In genomic region chr5:114639645-114639957, GRCm38 (mm10) we compare ENCODE assay signal across 8 mouse cellular contexts. TPM values are rescaled to one million over a fixed set of nuclear protein-coding genes. Genes with fewer than 3 reads are reported as not detected.
DNase-seq lines count a peak whose midpoint lies in the region; ATAC-seq and TF ChIP-seq lines count a peak whose summit lies in the region.

No protein-coding gene starts in this region.

- no peaks in the 10 kb centered on the region for H3K27me3 ChIP-seq in kidney, postnatal 0 days (ENCODE audit: insufficient read depth, low read length)
- peaks cover 67% of the 10 kb centered on the region for H3K27me3 ChIP-seq in forebrain, embryonic 10.5 days (ENCODE audit: poor library complexity, severe bottlenecking)
- H3K27me3 ChIP-seq in intestine, embryonic 16.5 days (replicated peaks; ENCODE audit: control insufficient read depth, insufficient read depth, low read length) = peaks cover 4% of the 10 kb centered on the region; the same call in 1 of the 2 replicates
- peaks cover 15% of the 10 kb centered on the region; the same call in 1 of the 2 replicates for H3K27me3 ChIP-seq in neural tube, embryonic 13.5 days

- no peaks in the 10 kb centered on the region; the same call in 1 of the 2 replicates for H3K4me1 ChIP-seq in kidney, postnatal 0 days (replicated peaks; ENCODE audit: insufficient read depth, low read length)
- H3K4me1 ChIP-seq in forebrain, embryonic 10.5 days = peaks cover 16% of the 10 kb centered on the region
- H3K4me1 ChIP-seq in intestine, embryonic 16.5 days (ENCODE audit: control insufficient read depth, insufficient read depth, low read length) = peaks cover 8% of the 10 kb centered on the region; the same call in 1 of the 2 replicates
- H3K4me1 ChIP-seq in neural tube, embryonic 13.5 days (replicated peaks) = peaks cover 13% of the 10 kb centered on the region

- no peak overlapping the region for H3K27ac ChIP-seq in kidney, postnatal 0 days
- H3K27ac ChIP-seq in forebrain, embryonic 10.5 days = no peak overlapping the region
- H3K27ac ChIP-seq in intestine, embryonic 16.5 days (ENCODE audit: low read length) = no peak overlapping the region
- H3K27ac ChIP-seq in neural tube, embryonic 13.5 days (replicated peaks) = no peak overlapping the region

- no peak overlapping the region for H3K9ac ChIP-seq in kidney, postnatal 0 days (ENCODE audit: low read depth, low read length)
- no peak overlapping the region for H3K9ac ChIP-seq in intestine, embryonic 16.5 days (ENCODE audit: low read depth, low read length)
- no peak overlapping the region for H3K9ac ChIP-seq in neural tube, embryonic 13.5 days

- DNase-seq in kidney, postnatal 0 days (ENCODE audit: low spot score) = no peak
- DNase-seq in kidney, adult 9 months = no peak
- no peak for DNase-seq in forebrain, embryonic 10.5 days (ENCODE audit: extremely low spot score, low spot score)
- no peak for DNase-seq in adrenal gland, adult 18-20 months (ENCODE audit: low spot score in 2 of 2)
- no peak for DNase-seq in layer of hippocampus, adult 9-11 months
- no peak for DNase-seq in urinary bladder, postnatal 10 days (ENCODE audit: low spot score)

- no peaks in the 10 kb centered on the region for H3K36me3 ChIP-seq in kidney, postnatal 0 days (ENCODE audit: insufficient read depth, low read length)
- H3K36me3 ChIP-seq in forebrain, embryonic 10.5 days (replicated peaks) = no peaks in the 10 kb centered on the region
- no peaks in the 10 kb centered on the region for H3K36me3 ChIP-seq in intestine, embryonic 16.5 days (ENCODE audit: control insufficient read depth, insufficient read depth, low read length)
- no peaks in the 10 kb centered on the region for H3K36me3 ChIP-seq in neural tube, embryonic 13.5 days

- H3K9me3 ChIP-seq in kidney, postnatal 0 days (replicated peaks; ENCODE audit: low read length) = no peaks in the 10 kb centered on the region
- no peaks in the 10 kb centered on the region for H3K9me3 ChIP-seq in forebrain, embryonic 10.5 days
- H3K9me3 ChIP-seq in intestine, embryonic 16.5 days (ENCODE audit: control insufficient read depth, low read length) = no peaks in the 10 kb centered on the region
- no peaks in the 10 kb centered on the region for H3K9me3 ChIP-seq in neural tube, embryonic 13.5 days

- ATAC-seq in kidney, postnatal 0 days (replicated peaks; ENCODE audit: low FRiP score, low read depth) = no peak
- ATAC-seq in intestine, embryonic 16.5 days = no peak; the same call in 1 of the 2 replicates
- 0 out of 2 replicates have a peak, but pooled peaks have one; percentile 9 for ATAC-seq in neural tube, embryonic 13.5 days (ENCODE audit: low read depth)

- no peak overlapping the region for H3K4me3 ChIP-seq in kidney, postnatal 0 days (replicated peaks; ENCODE audit: low read depth, low read length)
- H3K4me3 ChIP-seq in forebrain, embryonic 10.5 days = peak overlapping the region; percentile 31
- H3K4me3 ChIP-seq in intestine, embryonic 16.5 days (ENCODE audit: low read length) = no peak overlapping the region
- H3K4me3 ChIP-seq in neural tube, embryonic 13.5 days = no peak overlapping the region

- H3K4me2 ChIP-seq in kidney, postnatal 0 days (ENCODE audit: low read length) = peak overlapping the region; percentile 27
- H3K4me2 ChIP-seq in intestine, embryonic 16.5 days (ENCODE audit: low read depth, low read length) = peak overlapping the region; percentile 52
- H3K4me2 ChIP-seq in neural tube, embryonic 13.5 days = peak overlapping the region; percentile 48

- TF ChIP-seq CTCF in kidney, postnatal 0 days (IDR thresholded peaks at IDR 0.05; ENCODE audit: low read depth) = no peak

- 18% methylated on average over 7 of the region's 7 CpGs for WGBS in kidney, postnatal 0 days
- 28% methylated on average over 7 of the region's 7 CpGs for WGBS in forebrain, embryonic 10.5 days
- WGBS in intestine, embryonic 16.5 days = 21% methylated on average over 7 of the region's 7 CpGs
- 30% methylated on average over 7 of the region's 7 CpGs for WGBS in neural tube, embryonic 13.5 days

RNA-seq across cellular contexts. Expression of gene Trpv4, which starts 18.6 kb away (rescaled TPM):
- 31.3 and 35.6 TPM in 2 replicates for polyA plus RNA-seq in kidney, postnatal 0 days (2015; fragmentation: Nextera tagmentation; extraction: Ambion mirVana)
- polyA plus RNA-seq in forebrain, embryonic 10.5 days (2016; fragmentation: Nextera tagmentation; extraction: Ambion mirVana) = 0.17 and 0.31 TPM in 2 replicates
- 0.73 and 0.93 TPM in 2 replicates for polyA plus RNA-seq in intestine, embryonic 16.5 days (2015; fragmentation: Nextera tagmentation; extraction: Ambion mirVana)
- polyA plus RNA-seq in neural tube, embryonic 13.5 days (2015; fragmentation: Nextera tagmentation; extraction: Ambion mirVana) = 0.81 and 1.5 TPM in 2 replicates
- 1 to 10 TPM; 3.0 to 4.6 TPM for total RNA-seq in adrenal gland, adult 18-20 months (2021)

RNA-seq across cellular contexts. Expression of gene Gltp, which starts 51.2 kb away (rescaled TPM):
- polyA plus RNA-seq in kidney, postnatal 0 days (2015; fragmentation: Nextera tagmentation; extraction: Ambion mirVana) = 65.0 and 70.3 TPM in 2 replicates
- polyA plus RNA-seq in forebrain, embryonic 10.5 days (2016; fragmentation: Nextera tagmentation; extraction: Ambion mirVana) = 86.9 and 88.8 TPM in 2 replicates
- 100 and 103 TPM in 2 replicates for polyA plus RNA-seq in intestine, embryonic 16.5 days (2015; fragmentation: Nextera tagmentation; extraction: Ambion mirVana)
- 41.4 and 48.5 TPM in 2 replicates for polyA plus RNA-seq in neural tube, embryonic 13.5 days (2015; fragmentation: Nextera tagmentation; extraction: Ambion mirVana)
- total RNA-seq in adrenal gland, adult 18-20 months (2021) = 10 to 100 TPM; 40.7 to 49.2 TPM

Comparison
In these comparisons a context has a peak if more than half of its experiments do, and no peak if none do; other contexts are left out.
1. RNA of gene Trpv4, which starts 18.6 kb away (polyA plus RNA-seq): 31.3 to 35.6 TPM in kidney, postnatal 0 days; 0.73 to 0.93 TPM in intestine, embryonic 16.5 days, 0.81 to 1.5 TPM in neural tube, embryonic 13.5 days and 0.17 to 0.31 TPM in forebrain, embryonic 10.5 days; every median in the first group is over 10 times any median in the second.
2. Peak in every context shown above with its lines, with median percentiles within 50 percentile points of each other: H3K4me2 ChIP-seq.